Mouse (Mus musculus) heart, embryonic 11.5 days (tissue): ENCODE measurements around the gene Slc18b1. TPM values are rescaled to one million over a fixed set of nuclear protein-coding genes. Genes with fewer than 3 reads are reported as not detected.

Experiments used
- ATAC-seq: fragments of 200-750 bp; cut with Nextera tagmentation; replicated peaks from 2 replicates; pipeline ENCODE4 v1.8.0; 2017; ENCODE audit warnings: moderate library complexity; ENCODE audit not compliant: insufficient number of reproducible peaks, low FRiP score, low TSS enrichment
- H3K27ac ChIP-seq: fragments of 300-500 bp; sonication (generic); 2 replicates; pipeline ENCODE4 v1.5.1; 2014; ENCODE audit warnings: mild to moderate bottlenecking, low read depth, low read length
- H3K27me3 ChIP-seq: fragments of 300-500 bp; sonication (generic); 2 replicates; pipeline ENCODE4 v1.6.1; 2014; ENCODE audit warnings: mild to moderate bottlenecking, low read length, mixed read lengths; ENCODE audit not compliant: control insufficient read depth, insufficient read depth
- H3K36me3 ChIP-seq: fragments of 300-500 bp; sonication (generic); 2 replicates; pipeline ENCODE4 v1.6.1; 2014; ENCODE audit warnings: mild to moderate bottlenecking, low read length, moderate library complexity, mixed read lengths; ENCODE audit not compliant: control insufficient read depth, insufficient read depth
- H3K4me1 ChIP-seq: fragments of 300-500 bp; sonication (generic); 2 replicates; pipeline ENCODE4 v1.6.1; 2014; ENCODE audit warnings: low read length; ENCODE audit not compliant: control insufficient read depth, insufficient read depth
- H3K4me2 ChIP-seq: fragments of 300-500 bp; sonication (generic); 2 replicates; pipeline ENCODE4 v1.6.1; 2014; ENCODE audit warnings: mild to moderate bottlenecking, moderate library complexity
- H3K4me3 ChIP-seq: fragments of 300-500 bp; sonication (generic); 2 replicates; pipeline ENCODE4 v1.5.1; 2014; ENCODE audit warnings: low read depth, low read length
- H3K9ac ChIP-seq: fragments of 300-500 bp; sonication (generic); 2 replicates; pipeline ENCODE4 v1.6.1; 2014; ENCODE audit warnings: mild to moderate bottlenecking, low read depth, low read length, moderate library complexity
- H3K9me3 ChIP-seq: fragments of 300-500 bp; sonication (generic); replicated peaks from 2 replicates; pipeline ENCODE4 v1.6.1; 2016; ENCODE audit warnings: low read length; ENCODE audit not compliant: control insufficient read depth
- WGBS: fragments of 180-500 bp; shearing (Covaris S2); extraction: QIAGEN DNeasy Blood & Tissue Kit; methylation state at CpG from one replicate; pipeline ENCODE4 v1.1.7; 2014; ENCODE audit not compliant: insufficient replicate concordance; 5-methylcytosine and 5-hydroxymethylcytosine counted together
- polyA plus RNA-seq: library from polyadenylated mRNA; unstranded; fragments of >200 nt; fragmentation: Nextera tagmentation; extraction: Ambion mirVana; gene quantifications from 2 replicates; pipeline ENCODE4 v1.2.1, GENCODE M21; 2014

Slc18b1 gene
- 8.1 and 9.3 TPM in 2 replicates for polyA plus RNA-seq

GRCm38 (mm10) chr10:23796551-23797503 is at the start of gene Slc18b1:
Gene Slc18b1, plus strand, starts transcription at chr10:23796986.
- peak within 1 kb of the TSS; percentile 88 for H3K9ac ChIP-seq
- 6% methylated on average over 43 of the region's 43 CpGs for WGBS
- no peak within 1 kb of the TSS for H3K27ac ChIP-seq
- H3K4me3 ChIP-seq = peak within 1 kb of the TSS; percentile 69
- ATAC-seq = 0 out of 2 replicates have a peak, but pooled peaks have one; percentile 31
- peaks cover 1% of the 10 kb centered on the region; the same call in 1 of the 2 replicates for H3K36me3 ChIP-seq
- H3K4me1 ChIP-seq = 0 out of 2 replicates have a peak, but pooled peaks cover 3% of the 10 kb centered on the region
- no peaks in the 10 kb centered on the region for H3K9me3 ChIP-seq
- H3K27me3 ChIP-seq = no peaks in the 10 kb centered on the region
- H3K4me2 ChIP-seq = peak within 1 kb of the TSS; percentile 84

- Histone ChIP-seq H3K36me3 (no peaks in the 10 kb centered on the region), H3K4me1 (no peaks in the 10 kb centered on the region), H3K27me3 (no peaks in the 10 kb centered on the region), H3K27ac (no peak overlapping the region), H3K9me3 (no peaks in the 10 kb centered on the region), H3K9ac (no peak overlapping the region), H3K4me3 (no peak overlapping the region), H3K4me2 (no peak overlapping the region)
- ATAC-seq = no peak
- 69% methylated on average over 7 of the region's 7 CpGs for WGBS
Measured at GRCm38 (mm10) chr10:23754166-23754565, 42.6 kb upstream of the Slc18b1 start.

- WGBS = 30% methylated on average over 5 of the region's 5 CpGs
- no peaks in the 10 kb centered on the region for H3K4me1 ChIP-seq
- ATAC-seq = no peak
- H3K36me3 ChIP-seq = 0 out of 2 replicates have a peak, but pooled peaks cover 2% of the 10 kb centered on the region
- no peak overlapping the region for H3K4me3 ChIP-seq
- no peaks in the 10 kb centered on the region for H3K9me3 ChIP-seq
- no peak overlapping the region for H3K4me2 ChIP-seq
- no peaks in the 10 kb centered on the region for H3K27me3 ChIP-seq
- H3K9ac ChIP-seq = no peak overlapping the region
- H3K27ac ChIP-seq = no peak overlapping the region
Measured at GRCm38 (mm10) chr10:23777288-23777945, 19.4 kb upstream of the Slc18b1 start.

- Histone ChIP-seq H3K4me3 (no peak overlapping the region), H3K4me2 (no peak overlapping the region), H3K27ac (no peak overlapping the region), H3K9me3 (no peaks in the 10 kb centered on the region), H3K4me1 (0 out of 2 replicates have a peak, but pooled peaks cover 1% of the 10 kb centered on the region), H3K9ac (no peak overlapping the region), H3K27me3 (no peaks in the 10 kb centered on the region), H3K36me3 (peaks cover 10% of the 10 kb centered on the region; the same call in 1 of the 2 replicates)
- whole genome bisulfite sequencing = 81% methylated on average over 6 of the region's 6 CpGs
- no peak for ATAC-seq
Measured at GRCm38 (mm10) chr10:23780539-23781275, 16.1 kb upstream of the Slc18b1 start.

GRCm38 (mm10) chr10:23781760-23782735 is 14.7 kb upstream of the Slc18b1 start:
- no peak overlapping the region for H3K4me3 ChIP-seq
- H3K27me3 ChIP-seq = no peaks in the 10 kb centered on the region
- H3K36me3 ChIP-seq = peaks cover 10% of the 10 kb centered on the region; the same call in 1 of the 2 replicates
- H3K4me1 ChIP-seq = 0 out of 2 replicates have a peak, but pooled peaks cover 3% of the 10 kb centered on the region
- no peak overlapping the region for H3K27ac ChIP-seq
- H3K9me3 ChIP-seq = no peaks in the 10 kb centered on the region
- no peak for ATAC-seq
- H3K4me2 ChIP-seq = no peak overlapping the region
- no peak overlapping the region for H3K9ac ChIP-seq
- WGBS = 77% methylated on average over 11 of the region's 11 CpGs

GRCm38 (mm10) chr10:23782855-23783492 is 13.8 kb upstream of the Slc18b1 start:
- no peak overlapping the region for H3K27ac ChIP-seq
- no peaks in the 10 kb centered on the region for H3K9me3 ChIP-seq
- H3K4me3 ChIP-seq = no peak overlapping the region
- 0 out of 2 replicates have a peak, but pooled peaks cover 3% of the 10 kb centered on the region for H3K4me1 ChIP-seq
- 46% methylated on average over 2 of the region's 2 CpGs for WGBS
- no peak overlapping the region for H3K4me2 ChIP-seq
- no peaks in the 10 kb centered on the region for H3K27me3 ChIP-seq
- no peak overlapping the region for H3K9ac ChIP-seq
- ATAC-seq = no peak
- peaks cover 10% of the 10 kb centered on the region; the same call in 1 of the 2 replicates for H3K36me3 ChIP-seq

- Histone ChIP-seq H3K9me3 (no peaks in the 10 kb centered on the region), H3K4me3 (no peak overlapping the region), H3K4me1 (peaks cover 8% of the 10 kb centered on the region; the same call in 1 of the 2 replicates), H3K27me3 (no peaks in the 10 kb centered on the region), H3K9ac (no peak overlapping the region), H3K36me3 (peaks cover 10% of the 10 kb centered on the region; the same call in 1 of the 2 replicates), H3K4me2 (no peak overlapping the region), H3K27ac (no peak overlapping the region)
- 23% methylated on average over 2 of the region's 2 CpGs for WGBS
- ATAC-seq = no peak
Measured at GRCm38 (mm10) chr10:23783493-23783884, 13.3 kb upstream of the Slc18b1 start.
